Mouse (Mus musculus) CH12.LX (cell line): ENCODE results near the gene Tspyl2. TPM values are rescaled to one million over a fixed set of nuclear protein-coding genes. Genes with fewer than 3 reads are reported as not detected.

Source experiments
- DNase-seq: peaks from one replicate; pipeline ENCODE4 v3.0.0-alpha.2; 2013; ENCODE audit errors: extremely low read depth
- H3K27ac ChIP-seq: 2 replicates; pipeline ENCODE4 v1.5.1; 2012; ENCODE audit warnings: low read depth, mild to moderate bottlenecking, control low read depth, moderate library complexity; ENCODE audit not compliant: insufficient read depth
- H3K27me3 ChIP-seq: replicated peaks from 2 replicates; pipeline ENCODE3; 2012; ENCODE audit warnings: inconsistent platforms
- H3K36me3 ChIP-seq, 2 experiments: replicated peaks in 1 of 2; 2 replicates each; pipeline versions ENCODE3 to v1.6.1; 2012; ENCODE audit warnings: inconsistent platforms in 1 of 2, low read length in 1 of 2, mild to moderate bottlenecking in 1 of 2, mixed read lengths in 1 of 2, moderate library complexity in 1 of 2; ENCODE audit not compliant: control insufficient read depth in 1 of 2, insufficient read depth in 1 of 2
- H3K4me1 ChIP-seq, 2 experiments: 2 replicates each; pipeline ENCODE4 v1.6.1; 2012; ENCODE audit warnings: inconsistent platforms in 1 of 2, moderate library complexity in 1 of 2; ENCODE audit not compliant: insufficient read depth in 2 of 2, control insufficient read depth in 1 of 2
- H3K4me2 ChIP-seq: 2 replicates; pipeline ENCODE4 v1.6.1; 2012; ENCODE audit warnings: low read depth, mild to moderate bottlenecking, control low read depth; ENCODE audit not compliant: poor library complexity, insufficient read depth, severe bottlenecking
- H3K4me3 ChIP-seq, 3 experiments: fragments of 150-350 bp in 1 of 3; sonication (generic) in 1 of 3; replicated peaks in 1 of 3; 2 replicates each; pipeline versions ENCODE3 to v1.5.1; 2011 to 2012; ENCODE audit warnings: low read depth in 2 of 3, low read length in 2 of 3, mild to moderate bottlenecking in 2 of 3, moderate library complexity in 2 of 3, control low read depth in 1 of 3, improper control_type of control experiment in 1 of 3, inconsistent platforms in 1 of 3, mixed read lengths in 1 of 3; ENCODE audit not compliant: poor library complexity in 1 of 3
- H3K79me2 ChIP-seq: replicated peaks from 2 replicates; pipeline ENCODE4 v1.6.1; 2012; ENCODE audit warnings: mild to moderate bottlenecking, moderate library complexity; ENCODE audit not compliant: control insufficient read depth, poor library complexity, insufficient read depth, severe bottlenecking; ENCODE audit errors: extremely low read depth
- H3K9ac ChIP-seq: 2 replicates; pipeline ENCODE4 v1.6.1; 2012; ENCODE audit warnings: low read depth, mild to moderate bottlenecking, control low read depth, moderate library complexity; ENCODE audit not compliant: insufficient read depth
- H3K9me3 ChIP-seq: replicated peaks from 2 replicates; pipeline ENCODE3; 2012; ENCODE audit warnings: low read length, inconsistent platforms, mixed read lengths
- BHLHE40 ChIP-seq: IDR thresholded peaks from 2 replicates; pipeline ENCODE4 v1.6.1; 2011; ENCODE audit warnings: mild to moderate bottlenecking, low read depth, low read length, improper control_type of control experiment
- CHD2 ChIP-seq: IDR thresholded peaks from 2 replicates; pipeline ENCODE4 v1.6.1; 2011; ENCODE audit warnings: low read length, improper control_type of control experiment
- CTCF ChIP-seq, 2 experiments: IDR thresholded peaks in 1 of 2; conservative IDR thresholded peaks in 1 of 2; 2 replicates each; pipeline ENCODE4 v1.5.1; 2011 to 2012; ENCODE audit warnings: low read depth in 2 of 2, low read length in 2 of 2, improper control_type of control experiment in 1 of 2, inconsistent platforms in 1 of 2, mild to moderate bottlenecking in 1 of 2, moderate library complexity in 1 of 2
- E2F4 ChIP-seq: IDR thresholded peaks from 2 replicates; pipeline ENCODE4 v1.6.1; 2011; ENCODE audit warnings: low read depth, low read length, improper control_type of control experiment; ENCODE audit not compliant: insufficient replicate concordance
- ELF1 ChIP-seq: IDR thresholded peaks from 2 replicates; pipeline ENCODE4 v1.6.1; 2014; ENCODE audit warnings: low read depth, mild to moderate bottlenecking, inconsistent platforms, low read length, improper control_type of control experiment
- EP300 ChIP-seq: IDR thresholded peaks from 2 replicates; pipeline ENCODE4 v1.6.1; 2011; ENCODE audit warnings: low read length, improper control_type of control experiment
- GABPA ChIP-seq: IDR thresholded peaks from 2 replicates; pipeline ENCODE4 v1.6.1; 2012; ENCODE audit warnings: low read depth, low read length, improper control_type of control experiment, inconsistent platforms; ENCODE audit not compliant: insufficient replicate concordance
- HCFC1 ChIP-seq: IDR thresholded peaks from 2 replicates; pipeline ENCODE4 v1.6.1; 2012; ENCODE audit warnings: low read depth, mild to moderate bottlenecking, inconsistent platforms, low read length, improper control_type of control experiment
- JUND ChIP-seq: conservative IDR thresholded peaks from 2 replicates; pipeline ENCODE4 v1.6.1; 2011; ENCODE audit warnings: low read depth, low read length, improper control_type of control experiment
- MAFK ChIP-seq: IDR thresholded peaks from 2 replicates; pipeline ENCODE4 v1.6.1; 2011; ENCODE audit warnings: low read length, improper control_type of control experiment; ENCODE audit not compliant: insufficient replicate concordance
- MAZ ChIP-seq: IDR thresholded peaks from 2 replicates; pipeline ENCODE4 v1.6.1; 2012; ENCODE audit warnings: low read depth, mild to moderate bottlenecking, inconsistent platforms, low read length, improper control_type of control experiment, moderate library complexity
- MEF2A ChIP-seq: IDR thresholded peaks from 2 replicates; pipeline ENCODE4 v1.6.1; 2014; ENCODE audit warnings: low read depth, mild to moderate bottlenecking, inconsistent platforms, low read length, improper control_type of control experiment, borderline replicate concordance
- MXI1 ChIP-seq: IDR thresholded peaks from 2 replicates; pipeline ENCODE4 v1.6.1; 2011; ENCODE audit warnings: mild to moderate bottlenecking, low read depth, low read length, improper control_type of control experiment
- MYC ChIP-seq: IDR thresholded peaks from 2 replicates; pipeline ENCODE4 v1.6.1; 2011; ENCODE audit warnings: low read depth, mild to moderate bottlenecking, improper control_type of control experiment, low read length
- NELFE ChIP-seq: IDR thresholded peaks from 2 replicates; pipeline ENCODE4 v1.6.1; 2011; ENCODE audit warnings: low read depth, low read length, improper control_type of control experiment
- NRF1 ChIP-seq: IDR thresholded peaks from 2 replicates; pipeline ENCODE4 v1.6.1; 2014; ENCODE audit warnings: low read depth, mild to moderate bottlenecking, inconsistent platforms, low read length, improper control_type of control experiment, moderate library complexity
- PAX5 ChIP-seq: IDR thresholded peaks from 2 replicates; pipeline ENCODE4 v1.6.1; 2012; ENCODE audit warnings: low read length, inconsistent platforms, mixed read lengths
- POLR2AphosphoS2 ChIP-seq: IDR thresholded peaks from 2 replicates; pipeline ENCODE4 v1.6.1; 2011; ENCODE audit warnings: low read depth, low read length, improper control_type of control experiment
- RAD21 ChIP-seq: IDR thresholded peaks from 2 replicates; pipeline ENCODE4 v1.6.1; 2011; ENCODE audit warnings: low read depth, mild to moderate bottlenecking, low read length, improper control_type of control experiment, moderate library complexity
- RCOR1 ChIP-seq: conservative IDR thresholded peaks from 2 replicates; pipeline ENCODE4 v1.6.1; 2012; ENCODE audit warnings: low read depth, mild to moderate bottlenecking, inconsistent platforms, low read length, improper control_type of control experiment
- SIN3A ChIP-seq: IDR thresholded peaks from 2 replicates; pipeline ENCODE4 v1.6.1; 2012; ENCODE audit warnings: low read length, improper control_type of control experiment, inconsistent platforms
- SMC3 ChIP-seq: IDR thresholded peaks from 2 replicates; pipeline ENCODE4 v1.6.1; 2011; ENCODE audit warnings: low read depth, low read length, improper control_type of control experiment
- TCF12 ChIP-seq: IDR thresholded peaks from 2 replicates; pipeline ENCODE4 v1.6.1; 2014; ENCODE audit warnings: low read depth, mild to moderate bottlenecking, inconsistent platforms, low read length, improper control_type of control experiment
- UBTF ChIP-seq: IDR thresholded peaks from 2 replicates; pipeline ENCODE4 v1.6.1; 2012; ENCODE audit warnings: low read depth, mild to moderate bottlenecking, inconsistent platforms, low read length, improper control_type of control experiment, moderate library complexity
- USF2 ChIP-seq: conservative IDR thresholded peaks from 2 replicates; pipeline ENCODE4 v1.6.1; 2011; ENCODE audit warnings: low read depth, low read length, improper control_type of control experiment
- ZKSCAN1 ChIP-seq: IDR thresholded peaks from 2 replicates; pipeline ENCODE4 v1.6.1; 2012; ENCODE audit warnings: low read depth, inconsistent platforms, low read length, improper control_type of control experiment, borderline replicate concordance
- ZNF384 ChIP-seq: IDR thresholded peaks from 2 replicates; pipeline ENCODE4 v1.6.1; 2012; ENCODE audit warnings: low read depth, low read length, improper control_type of control experiment, inconsistent platforms
- dilution Hi-C: fragments of 300-500 bp; cut with MboI; formaldehyde crosslinking; loops from 2 replicates; pipeline ENCODE4 v1.14.3; 2020; ENCODE audit warnings: low sequenced_read_pairs; ENCODE audit not compliant: extremely low pct_unique_long_range_greater_than_20kb, extremely low pct_ligation_motif_present
- in situ Hi-C: fragments of 300-500 bp; cut with MboI; formaldehyde crosslinking; loops from 3 replicates; pipeline ENCODE4 v1.14.3; 2019; ENCODE audit warnings: low sequenced_read_pairs, low pct_ligation_motif_present, low pct_unique_long_range_greater_than_20kb, mixed read lengths
- polyA plus RNA-seq: library from polyadenylated mRNA; unstranded; fragments of >175 nt; gene quantifications from 2 replicates; pipeline ENCODE4 v1.2.1, GENCODE M21; 2012; ENCODE audit warnings: low read depth; ENCODE audit not compliant: insufficient read length
- total RNA-seq, 2 experiments: library from RNA; depleted of rRNA; stranded (reverse); fragments of 300-350 nt in 1 of 2; fragments of >200 nt in 1 of 2; gene quantifications; 2 replicates each; pipeline ENCODE4 v1.2.3; 2012 to 2014

Gene Tspyl2
- total and polyA plus RNA-seq, 3 experiments = 16.5 to 37.1 (median 18.0) TPM

- no peak overlapping the region for H3K4me3 ChIP-seq
- no peaks in the 10 kb centered on the region for H3K27me3 ChIP-seq
- in situ Hi-C loops = no loop called here
These were observed 10.4 kb upstream of the Tspyl2 start for GRCm38 (mm10) chrX:152352553-152353153.

GRCm38 (mm10) chrX:152347041-152347440, 4.8 kb upstream of the Tspyl2 start:
- DNase-seq = no peak
- dilution Hi-C loops (no loop called here), in situ Hi-C loops (no loop called here)

More at GRCm38 (mm10) chrX:152352553-152353153, 10.4 kb upstream of the Tspyl2 start:
- H3K9ac ChIP-seq = no peak overlapping the region
- TF ChIP-seq BHLHE40 (peak; percentile 39; the same call in 1 of the 2 replicates), ZKSCAN1 (no peak), JUND (no peak), EP300 (no peak), GABPA (no peak), ZNF384 (no peak), MYC (no peak), SMC3 (peak; percentile 51), SIN3A (no peak), HCFC1 (no peak), RCOR1 (no peak), TCF12 (no peak), E2F4 (no peak), PAX5 (no peak), POLR2AphosphoS2 (no peak), CTCF (conservative IDR thresholded peaks at IDR 0.05 in 1 of 2, IDR thresholded peaks at IDR 0.05 in 1 of 2; ENCODE audit: low read depth in 2 of 2, low read length in 2 of 2) (peak in 1 of 2 experiments; percentile 69; a peak in 2 of 4 replicates), MXI1 (no peak), MAZ (no peak), USF2 (no peak), MEF2A (no peak), RAD21 (peak; percentile 74), NELFE (no peak), NRF1 (no peak), UBTF (no peak), CHD2 (no peak), MAFK (no peak), ELF1 (no peak)
- TF ChIP-seq, all 38 proteins: peak for 4
- H3K27ac ChIP-seq = no peak overlapping the region
- no peaks in the 10 kb centered on the region for H3K79me2 ChIP-seq
- H3K4me1 ChIP-seq = no peaks in the 10 kb centered on the region
- no peaks in the 10 kb centered on the region for H3K36me3 ChIP-seq
- H3K9me3 ChIP-seq = no peaks in the 10 kb centered on the region
- dilution Hi-C loops = no loop called here
- H3K4me2 ChIP-seq = no peak overlapping the region
- DNase-seq = peak; percentile 74

More at GRCm38 (mm10) chrX:152347041-152347440, 4.8 kb upstream of the Tspyl2 start:
- H3K27me3 ChIP-seq = no peaks in the 10 kb centered on the region
- H3K79me2 ChIP-seq = no peaks in the 10 kb centered on the region
- H3K4me1 ChIP-seq = no peaks in the 10 kb centered on the region
- H3K4me2 ChIP-seq = no peak overlapping the region
- no peaks in the 10 kb centered on the region for H3K36me3 ChIP-seq
- no peak overlapping the region for H3K9ac ChIP-seq
- no peak overlapping the region for H3K4me3 ChIP-seq
- no peaks in the 10 kb centered on the region for H3K9me3 ChIP-seq
- no peak for TF ChIP-seq MYC
- no peak overlapping the region for H3K27ac ChIP-seq
